Mouse (Mus musculus): ENCODE data around the gene Atp6v1a.

Gene Atp6v1a

GRCm38 (mm10) chr16:44139536-44140185 is at the start of gene Atp6v1a, which contains the start of gene Naa50:
Gene Atp6v1a, minus strand, starts transcription at chr16:44139705.
Gene Naa50, plus strand, starts transcription at chr16:44139830.
- peak; percentile 98 for DNase-seq (ENCODE audit: low spot score)

GRCm38 (mm10) chr16:44188766-44189165 is 49.3 kb upstream of the Atp6v1a start:
- no peak for DNase-seq (ENCODE audit: low spot score)

GRCm38 (mm10) chr16:44187172-44187571 is 47.7 kb upstream of the Atp6v1a start:
- DNase-seq (ENCODE audit: low spot score): no peak

GRCm38 (mm10) chr16:44184769-44185168 is 45.3 kb upstream of the Atp6v1a start:
- DNase-seq (ENCODE audit: low spot score): no peak

- no peak for DNase-seq (ENCODE audit: low spot score)
Measured at GRCm38 (mm10) chr16:44182597-44182996, 43.1 kb upstream of the Atp6v1a start.

- no peak for DNase-seq (ENCODE audit: low spot score)
Measured at GRCm38 (mm10) chr16:44178555-44178954, 39.0 kb upstream of the Atp6v1a start.

GRCm38 (mm10) chr16:44176511-44176910 is 37.0 kb upstream of the Atp6v1a start:
- no peak for DNase-seq (ENCODE audit: low spot score)

- peak; percentile 39 for DNase-seq (ENCODE audit: low spot score)
Measured at GRCm38 (mm10) chr16:44175001-44175400, 35.5 kb upstream of the Atp6v1a start.

- peak; percentile 61 for DNase-seq (ENCODE audit: low spot score)
Measured at GRCm38 (mm10) chr16:44173966-44174530, 34.5 kb upstream of the Atp6v1a start.

GRCm38 (mm10) chr16:44173155-44173941 is 33.8 kb upstream of the Atp6v1a start, which contains the start of gene Usf3:
Gene Usf3, plus strand, starts transcription at chr16:44173246.
- DNase-seq (ENCODE audit: low spot score): peak; percentile 50

- peak; percentile 98 for DNase-seq (ENCODE audit: low spot score)
Measured at GRCm38 (mm10) chr16:44172297-44173154, 33.0 kb upstream of the Atp6v1a start.

- DNase-seq (ENCODE audit: low spot score): no peak
Measured at GRCm38 (mm10) chr16:44168990-44169389, 29.5 kb upstream of the Atp6v1a start.

- peak; percentile 54 for DNase-seq (ENCODE audit: low spot score)
Measured at GRCm38 (mm10) chr16:44165182-44165581, 25.7 kb upstream of the Atp6v1a start.

- DNase-seq (ENCODE audit: low spot score): no peak
Measured at GRCm38 (mm10) chr16:44163831-44164230, 24.3 kb upstream of the Atp6v1a start.

- no peak for DNase-seq (ENCODE audit: low spot score)
Measured at GRCm38 (mm10) chr16:44159325-44159724, 19.8 kb upstream of the Atp6v1a start.

- DNase-seq (ENCODE audit: low spot score): no peak
Measured at GRCm38 (mm10) chr16:44154497-44155057, 15.1 kb upstream of the Atp6v1a start.

GRCm38 (mm10) chr16:44149002-44149767 is 9.7 kb upstream of the Atp6v1a start:
- no peak for DNase-seq (ENCODE audit: low spot score)

- DNase-seq (ENCODE audit: low spot score): peak; percentile 65
Measured at GRCm38 (mm10) chr16:44141483-44141882, 2.0 kb upstream of the Atp6v1a start.

- peak; percentile 96 for DNase-seq (ENCODE audit: low spot score)
Measured at GRCm38 (mm10) chr16:44140186-44140787, 782 bp upstream of the Atp6v1a start.

- peak; percentile 99 for DNase-seq (ENCODE audit: low spot score)
Measured at GRCm38 (mm10) chr16:44138979-44139535, 448 bp downstream of the Atp6v1a start.
